Mouse (Mus musculus) cerebellum, adult 11 months (tissue): ENCODE results near the gene Fam114a1.

Source experiments
- DNase-seq: peaks from one replicate; pipeline ENCODE4 v3.0.0; 2022

Fam114a1 gene

GRCm38 (mm10) chr5:64969861-64970771 is at the start of gene Fam114a1:
Fam114a1 (plus strand) TSS chr5:64970071.
- DNase-seq: peak; percentile 3

- DNase-seq: no peak
Observed at GRCm38 (mm10) chr5:64922891-64923381, 46.9 kb upstream of the Fam114a1 start.

GRCm38 (mm10) chr5:64932215-64932614 is 37.7 kb upstream of the Fam114a1 start:
- DNase-seq: no peak

- no peak for DNase-seq
Observed at GRCm38 (mm10) chr5:64932775-64933174, 37.1 kb upstream of the Fam114a1 start.

GRCm38 (mm10) chr5:64951486-64951885 is 18.4 kb upstream of the Fam114a1 start:
- no peak for DNase-seq

GRCm38 (mm10) chr5:64954931-64955330 is 14.9 kb upstream of the Fam114a1 start:
- DNase-seq: no peak

GRCm38 (mm10) chr5:64958991-64959842 is 10.7 kb upstream of the Fam114a1 start:
- DNase-seq: no peak

GRCm38 (mm10) chr5:64959843-64960230 is 10.0 kb upstream of the Fam114a1 start, which contains the start of gene Tlr6:
Tlr6 (minus strand) TSS chr5:64960097.
- DNase-seq: peak; percentile 6

GRCm38 (mm10) chr5:64960857-64961391 is 8.9 kb upstream of the Fam114a1 start:
- no peak for DNase-seq

- DNase-seq: no peak
Observed at GRCm38 (mm10) chr5:64963271-64963670, 6.6 kb upstream of the Fam114a1 start.

- no peak for DNase-seq
Observed at GRCm38 (mm10) chr5:64963735-64964134, 6.1 kb upstream of the Fam114a1 start.

- no peak for DNase-seq
Observed at GRCm38 (mm10) chr5:64968961-64969860, 660 bp upstream of the Fam114a1 start.

GRCm38 (mm10) chr5:64975121-64975520 is 5.2 kb downstream of the Fam114a1 start:
- DNase-seq: no peak

GRCm38 (mm10) chr5:64977128-64977527 is 7.3 kb downstream of the Fam114a1 start:
- DNase-seq: no peak

- DNase-seq: no peak
Observed at GRCm38 (mm10) chr5:64985971-64986370, 16.1 kb downstream of the Fam114a1 start.

GRCm38 (mm10) chr5:64989940-64990339 is 20.1 kb downstream of the Fam114a1 start:
- DNase-seq: no peak

- DNase-seq: no peak
Observed at GRCm38 (mm10) chr5:64992540-64992939, 22.7 kb downstream of the Fam114a1 start.

- no peak for DNase-seq
Observed at GRCm38 (mm10) chr5:64995408-64995807, 25.5 kb downstream of the Fam114a1 start.

- no peak for DNase-seq
Observed at GRCm38 (mm10) chr5:65002940-65003824, 33.3 kb downstream of the Fam114a1 start.

- no peak for DNase-seq
Observed at GRCm38 (mm10) chr5:65003946-65004535, 34.2 kb downstream of the Fam114a1 start.

GRCm38 (mm10) chr5:65005251-65005650 is 35.4 kb downstream of the Fam114a1 start:
- no peak for DNase-seq
